Mouse (Mus musculus): ENCODE data around the gene Axin2. TPM values are rescaled to one million over a fixed set of nuclear protein-coding genes. Genes with fewer than 3 reads are reported as not detected.

The Axin2 gene
- total RNA-seq, 4 experiments from 2014 or later: 7.4 to 13.8 (median 10.0) TPM

GRCm38 (mm10) chr11:108963476-108964232 lies 43.5 kb downstream of the Axin2 start:
- DNase-seq (ENCODE audit: low spot score in 2 of 2): no peak

GRCm38 (mm10) chr11:108965740-108966139 lies 45.6 kb downstream of the Axin2 start:
- DNase-seq (ENCODE audit: low spot score in 2 of 2): no peak

GRCm38 (mm10) chr11:108973459-108973858 lies 53.3 kb downstream of the Axin2 start:
- no peak for DNase-seq (ENCODE audit: low spot score in 2 of 2)

- no peak for DNase-seq (ENCODE audit: low spot score in 2 of 2)
Observed at GRCm38 (mm10) chr11:108973866-108974265, 53.7 kb downstream of the Axin2 start.

- DNase-seq (ENCODE audit: low spot score in 2 of 2): no peak
Observed at GRCm38 (mm10) chr11:108975583-108975982, 55.4 kb downstream of the Axin2 start.

- DNase-seq (ENCODE audit: low spot score in 2 of 2): no peak
Observed at GRCm38 (mm10) chr11:108980530-108980929, 60.4 kb downstream of the Axin2 start.

- no peak for DNase-seq (ENCODE audit: low spot score in 2 of 2)
Observed at GRCm38 (mm10) chr11:108981012-108981411, 60.9 kb downstream of the Axin2 start.

- DNase-seq (ENCODE audit: low spot score in 2 of 2): no peak
Observed at GRCm38 (mm10) chr11:108983409-108984064, 63.4 kb downstream of the Axin2 start.

- DNase-seq (ENCODE audit: low spot score in 2 of 2): no peak
Observed at GRCm38 (mm10) chr11:108984711-108985419, 64.7 kb downstream of the Axin2 start.

GRCm38 (mm10) chr11:108985836-108986235 lies 65.7 kb downstream of the Axin2 start:
- no peak for DNase-seq (ENCODE audit: low spot score in 2 of 2)

- DNase-seq (ENCODE audit: low spot score in 2 of 2): no peak
Observed at GRCm38 (mm10) chr11:108987226-108987625, 67.1 kb downstream of the Axin2 start.

- no peak for DNase-seq (ENCODE audit: low spot score in 2 of 2)
Observed at GRCm38 (mm10) chr11:108987705-108988104, 67.6 kb downstream of the Axin2 start.

GRCm38 (mm10) chr11:108988258-108988657 lies 68.1 kb downstream of the Axin2 start:
- DNase-seq (ENCODE audit: low spot score in 2 of 2): no peak

- DNase-seq (ENCODE audit: low spot score in 2 of 2): peak; percentile 45 to 70
Observed at GRCm38 (mm10) chr11:108989940-108990339, 69.8 kb downstream of the Axin2 start.

- DNase-seq (ENCODE audit: low spot score in 2 of 2): no peak
Observed at GRCm38 (mm10) chr11:108993414-108993813, 73.3 kb downstream of the Axin2 start.

GRCm38 (mm10) chr11:108995196-108995989 lies 75.2 kb downstream of the Axin2 start:
- no peak for DNase-seq (ENCODE audit: low spot score in 2 of 2)

- no peak for DNase-seq (ENCODE audit: low spot score in 2 of 2)
Observed at GRCm38 (mm10) chr11:108995990-108996533, 75.9 kb downstream of the Axin2 start.

GRCm38 (mm10) chr11:108997816-108998215 lies 77.7 kb downstream of the Axin2 start:
- no peak for DNase-seq (ENCODE audit: low spot score in 2 of 2)

Measured in gastrocnemius, adult 8-10 months (tissue).